Mouse (Mus musculus) regulatory T cell (primary cell): Measurements from ENCODE around the gene Trpc7.

Experiments used
- in situ Hi-C: fragments of 300-600 bp; cut with MboI, MseI; formaldehyde crosslinking; loops from one replicate; pipeline ENCODE4 v1.15.1; 2025; ENCODE audit warnings: high pct_unique_total_duplicates

Gene Trpc7

GRCm38 (mm10) chr13:56895893-56896292 lies at the start of gene Trpc7:
TSS of gene Trpc7 (minus strand) at chr13:56895993.
- in situ Hi-C loops, result no loop called here

- in situ Hi-C loops, result no loop called here
These were observed 43.5 kb upstream of the Trpc7 start for GRCm38 (mm10) chr13:56939261-56939660.

DNA sequence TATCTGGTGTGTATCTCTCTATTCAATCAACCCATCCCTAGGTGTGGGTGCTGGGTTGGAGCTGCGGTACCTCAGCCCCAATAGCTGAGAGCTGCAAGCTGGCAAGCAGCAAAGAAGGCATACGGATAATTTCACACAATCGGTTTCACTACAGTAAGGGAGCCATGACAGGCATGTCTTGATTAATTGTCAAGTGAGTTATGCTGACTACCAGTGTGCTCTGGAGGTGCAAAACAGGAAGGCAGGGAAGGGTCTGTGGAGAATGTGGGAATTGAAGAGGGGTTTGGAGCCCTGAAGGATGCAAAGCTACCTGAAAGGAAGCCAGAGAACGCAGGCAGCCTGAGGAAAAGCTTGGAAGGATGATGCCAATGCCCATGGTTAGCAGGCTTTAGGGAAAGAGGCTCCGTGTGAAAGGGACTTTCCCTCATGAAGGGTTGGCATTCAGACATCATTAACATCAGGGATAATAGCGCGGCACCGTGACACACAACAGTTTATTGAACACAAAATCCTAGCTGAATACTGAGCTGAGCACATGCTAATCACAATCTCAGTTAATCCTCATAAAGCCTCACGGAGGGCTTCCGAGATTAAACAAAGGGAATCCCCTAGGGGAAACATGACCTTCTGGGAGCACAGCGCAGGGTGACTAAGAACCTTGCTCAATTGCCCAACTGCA lies 38.2 kb upstream of the Trpc7 start:
- in situ Hi-C loops, result no loop called here

- in situ Hi-C loops, result no loop called here
These were observed 34.6 kb upstream of the Trpc7 start for GRCm38 (mm10) chr13:56930421-56930820.

GRCm38 (mm10) chr13:56922976-56923375 lies 27.2 kb upstream of the Trpc7 start:
- in situ Hi-C loops, result no loop called here

DNA sequence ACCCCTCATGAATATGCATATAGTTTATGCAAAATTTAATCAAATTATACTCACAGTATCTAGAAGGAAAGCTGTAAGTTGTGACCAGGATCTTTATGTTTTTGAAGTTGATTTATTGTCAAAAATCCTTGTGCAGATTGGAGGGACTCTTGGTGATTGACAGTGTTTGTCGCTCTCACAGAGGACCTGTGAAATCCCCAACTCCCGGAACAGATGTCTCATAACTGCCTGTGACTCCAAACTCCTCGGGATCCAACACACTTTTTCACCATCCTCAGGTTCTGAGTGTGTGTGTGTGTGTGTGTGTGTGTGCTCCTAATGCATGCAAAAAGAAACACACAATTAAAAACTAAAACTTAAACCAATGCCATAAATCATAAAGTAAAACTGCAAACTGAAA lies 25.5 kb upstream of the Trpc7 start:
- in situ Hi-C loops, result no loop called here

- in situ Hi-C loops, result no loop called here
These were observed 18.9 kb upstream of the Trpc7 start for GRCm38 (mm10) chr13:56914721-56915120.

GRCm38 (mm10) chr13:56911093-56911492 lies 15.3 kb upstream of the Trpc7 start:
- in situ Hi-C loops, result no loop called here

GRCm38 (mm10) chr13:56895386-56895785 lies 407 bp downstream of the Trpc7 start:
- in situ Hi-C loops, result no loop called here

DNA sequence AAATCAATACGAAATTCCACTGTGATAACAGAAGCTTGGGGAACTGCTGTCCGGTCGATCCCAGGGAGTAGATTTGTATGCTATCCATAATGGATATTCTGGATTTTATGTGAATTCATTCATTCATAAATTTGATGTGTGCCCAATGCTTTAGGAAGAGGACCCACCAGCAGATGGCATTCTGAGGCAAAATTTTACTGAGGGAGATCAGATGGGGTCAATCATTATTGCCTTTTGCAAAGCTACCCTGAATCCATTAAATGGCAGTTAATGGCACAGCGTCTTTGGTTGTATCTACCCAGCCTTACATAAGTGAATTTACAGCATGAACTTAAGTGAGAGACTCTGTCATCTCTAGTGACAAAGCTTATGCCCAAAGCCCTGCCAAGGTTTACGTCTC lies 1.2 kb downstream of the Trpc7 start:
- in situ Hi-C loops, result no loop called here

DNA sequence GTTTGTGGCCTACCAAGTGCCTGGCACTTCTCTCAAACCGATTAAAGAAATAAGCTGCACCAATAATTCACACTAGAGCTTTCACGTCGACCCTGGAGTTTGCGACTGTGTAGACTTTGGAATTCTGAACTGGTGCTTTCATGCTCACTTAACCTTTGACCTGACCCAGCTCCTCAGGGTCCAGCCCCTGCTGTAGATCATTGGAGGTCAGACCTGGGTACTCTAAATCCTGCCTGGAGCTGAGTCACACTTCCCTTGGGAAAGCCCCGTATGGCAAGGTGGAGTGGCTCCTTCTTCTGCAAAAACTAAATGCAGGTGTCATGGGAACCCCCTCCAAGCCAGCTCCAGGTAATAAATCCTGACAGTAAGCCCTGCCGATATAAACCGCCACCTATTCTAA lies 5.9 kb downstream of the Trpc7 start:
- in situ Hi-C loops, result no loop called here

DNA sequence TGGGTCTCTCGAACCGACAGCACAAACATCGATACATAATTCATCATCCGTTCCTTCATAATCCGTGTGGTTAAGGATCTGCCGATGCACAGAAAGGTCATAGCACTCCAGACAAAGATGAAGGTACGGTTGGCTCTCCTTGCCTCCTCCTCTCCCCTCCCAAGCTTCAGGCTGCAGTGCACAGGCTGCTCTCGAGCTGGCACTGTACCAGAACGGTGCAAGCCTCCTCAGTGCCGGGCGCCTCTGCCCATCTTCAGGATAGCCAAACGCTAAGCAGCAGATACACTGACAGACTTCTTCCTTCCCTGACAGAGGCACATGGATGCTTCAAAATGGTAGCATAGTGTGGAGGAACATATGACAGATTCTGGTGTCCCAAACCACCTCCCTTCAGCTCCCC lies 12.9 kb downstream of the Trpc7 start:
- in situ Hi-C loops, result no loop called here

DNA sequence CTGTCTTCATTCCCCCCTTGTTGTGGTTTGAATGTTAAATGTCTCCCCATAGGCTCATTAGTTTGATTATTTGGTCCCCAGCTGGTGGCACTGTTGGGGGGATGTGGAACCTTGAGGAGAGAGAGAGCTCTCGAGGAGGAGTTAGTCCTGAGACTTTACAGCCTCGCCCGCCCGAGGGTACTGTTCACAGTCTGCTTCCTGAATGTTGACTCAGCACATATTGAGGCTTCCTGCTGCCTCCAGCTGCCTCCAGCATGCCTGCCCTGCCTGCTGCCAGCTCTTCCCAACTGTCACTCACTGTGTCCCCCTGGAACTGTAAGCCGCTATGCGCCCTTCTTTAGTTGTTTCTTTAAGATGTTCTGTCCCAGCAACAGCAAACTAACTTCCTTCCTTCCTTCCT lies 31.2 kb downstream of the Trpc7 start:
- in situ Hi-C loops, result no loop called here

GRCm38 (mm10) chr13:56862011-56862410 lies 33.8 kb downstream of the Trpc7 start:
- in situ Hi-C loops, result no loop called here

- in situ Hi-C loops, result no loop called here
These were observed 41.3 kb downstream of the Trpc7 start for GRCm38 (mm10) chr13:56854506-56854905.

DNA sequence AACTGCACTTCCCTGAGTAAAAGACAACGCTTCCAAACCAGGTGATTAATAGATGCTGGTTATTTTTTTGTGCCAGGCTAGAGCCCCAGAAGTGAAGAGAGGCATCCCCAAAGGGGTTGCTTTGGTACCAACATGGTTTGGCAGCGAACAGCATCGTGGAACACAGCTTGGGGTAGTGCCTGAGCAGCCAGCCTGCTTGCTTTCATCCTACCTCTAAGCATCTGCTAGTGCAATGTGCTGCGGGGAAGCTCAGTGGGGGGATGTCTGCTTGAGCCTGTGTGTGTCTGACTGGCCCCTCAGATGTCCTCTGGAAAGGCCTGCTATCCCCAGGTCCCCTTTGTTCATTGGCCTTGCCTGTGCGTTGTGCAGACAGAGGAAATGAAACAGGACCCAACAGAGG lies 42.4 kb downstream of the Trpc7 start:
- in situ Hi-C loops, result no loop called here

DNA sequence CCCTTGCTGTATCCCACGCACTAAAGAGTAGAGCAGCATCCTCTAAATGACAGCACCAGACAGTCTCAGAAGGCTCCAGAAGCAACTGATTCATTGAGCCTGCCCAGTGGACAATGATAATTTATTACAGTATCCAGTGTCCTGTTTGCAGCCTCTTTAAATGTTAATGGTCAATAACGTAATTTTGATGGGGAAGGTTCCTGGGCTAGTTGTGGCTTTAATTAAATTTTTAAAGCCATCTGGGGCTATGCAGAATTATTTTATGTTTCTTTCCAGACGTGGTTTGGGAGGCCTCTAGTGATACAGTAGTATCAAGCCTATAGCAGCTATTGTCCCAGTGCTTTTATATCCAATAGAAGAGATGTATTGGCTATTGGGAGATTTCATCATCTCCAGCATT lies 49.9 kb downstream of the Trpc7 start:
- in situ Hi-C loops, result no loop called here

- in situ Hi-C loops, result no loop called here
These were observed 80.3 kb downstream of the Trpc7 start for GRCm38 (mm10) chr13:56815471-56815870.

DNA sequence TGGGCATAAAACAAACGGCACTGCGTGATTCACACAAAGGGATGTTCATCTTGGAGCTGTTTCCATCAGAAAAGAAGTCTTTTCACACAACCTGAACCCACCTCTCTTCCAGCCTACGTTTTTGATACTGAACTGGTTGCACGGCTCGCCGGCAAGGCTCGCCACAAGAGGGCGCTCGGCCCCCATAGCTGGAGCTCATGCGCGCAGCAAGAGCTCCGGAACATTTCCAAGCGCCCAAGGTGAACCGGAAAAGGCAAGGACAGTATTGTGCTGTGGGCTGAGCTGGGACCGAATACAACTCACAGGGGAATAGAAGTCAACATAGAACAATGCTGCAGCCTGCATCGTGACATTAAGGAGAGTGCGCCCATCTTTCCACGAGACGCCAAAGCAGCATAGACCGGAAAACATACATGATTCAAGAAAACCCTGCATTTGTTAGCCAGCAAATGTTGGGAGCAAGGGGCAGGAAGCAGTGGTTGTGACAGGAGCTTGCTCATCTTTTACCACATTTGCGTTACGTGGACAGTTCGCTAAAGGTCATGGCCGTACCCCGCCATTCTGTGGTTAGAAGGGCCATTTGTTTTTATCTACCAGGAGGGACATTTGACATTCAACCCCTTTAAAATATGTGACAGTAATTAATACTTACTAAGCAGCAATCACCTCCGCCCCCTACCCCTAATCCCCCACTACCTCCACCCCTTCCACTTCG lies 88.9 kb downstream of the Trpc7 start:
- in situ Hi-C loops, result loop anchor here (10.0 kb wide), 1 partner anchor 448 kb away; no protein-coding TSS in a partner anchor

DNA sequence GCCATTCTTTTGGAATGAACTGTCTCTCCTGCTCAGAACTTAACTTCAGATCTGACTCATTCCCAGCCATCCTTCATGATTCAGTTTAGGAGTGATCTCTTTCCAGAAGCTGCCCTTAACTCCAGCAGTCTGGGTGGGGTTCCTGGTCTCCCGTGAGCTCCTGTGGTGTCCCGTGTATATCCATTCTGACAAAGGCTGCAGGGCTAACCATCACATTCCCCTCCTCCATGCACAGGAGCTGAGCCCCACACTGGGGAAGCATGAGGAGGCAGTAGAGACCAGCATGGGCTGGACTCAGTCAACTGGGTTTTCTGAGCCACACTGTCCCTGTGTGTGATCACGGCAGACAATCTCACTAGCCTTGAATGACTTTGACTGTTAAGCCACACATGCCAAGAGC lies 90.7 kb downstream of the Trpc7 start:
- in situ Hi-C loops, result loop anchor here (10.0 kb wide), 1 partner anchor 450 kb away; no protein-coding TSS in a partner anchor

GRCm38 (mm10) chr13:56797459-56797858 lies 98.3 kb downstream of the Trpc7 start:
- in situ Hi-C loops, result no loop called here

DNA sequence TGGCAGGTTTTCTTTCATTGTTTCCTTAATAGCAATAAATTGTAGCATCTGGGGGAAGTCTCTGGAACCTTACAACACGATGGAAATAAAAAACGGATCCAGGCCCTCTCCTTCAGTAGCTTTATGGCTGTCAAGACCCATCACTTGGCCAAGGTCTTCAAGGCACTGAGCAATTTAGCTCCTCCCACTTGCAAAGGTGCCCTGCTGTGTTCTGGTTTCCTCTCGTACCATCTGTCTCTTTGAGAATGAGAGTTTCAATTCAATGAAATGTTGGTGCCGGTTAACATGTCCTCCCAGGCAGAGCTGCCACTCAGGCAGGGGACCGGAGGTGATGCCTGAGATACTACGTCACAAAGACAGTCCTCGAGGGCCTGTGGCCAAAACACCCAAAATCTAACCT lies 100.3 kb downstream of the Trpc7 start:
- in situ Hi-C loops, result no loop called here

GRCm38 (mm10) chr13:56794441-56794840 lies 101.4 kb downstream of the Trpc7 start:
- in situ Hi-C loops, result no loop called here
